Mouse (Mus musculus) ES-Bruce4 (cell line): ENCODE results near the gene Trank1. TPM values are rescaled to one million over a fixed set of nuclear protein-coding genes. Genes with fewer than 3 reads are reported as not detected.
A peak's percentile ranks its signal among the peaks of the same experiment; 100 is the strongest.

Experiments used
- H3K27ac ChIP-seq: 2 replicates; pipeline ENCODE4 v1.5.1; 2012; ENCODE audit warnings: low read length, inconsistent platforms; ENCODE audit not compliant: insufficient read depth
- H3K27me3 ChIP-seq: 2 replicates; pipeline ENCODE4 v1.6.1; 2012; ENCODE audit warnings: mild to moderate bottlenecking, low read length, inconsistent platforms; ENCODE audit not compliant: control insufficient read depth, poor library complexity, insufficient read depth, severe bottlenecking
- H3K36me3 ChIP-seq: 2 replicates; pipeline ENCODE4 v1.6.1; 2012; ENCODE audit warnings: inconsistent platforms, mild to moderate bottlenecking, low read length, moderate library complexity; ENCODE audit not compliant: control insufficient read depth, poor library complexity, insufficient read depth, severe bottlenecking
- H3K4me1 ChIP-seq: one replicate; pipeline ENCODE4 v1.8.1; 2011; ENCODE audit warnings: low read length; ENCODE audit not compliant: control insufficient read depth, insufficient read depth
- H3K4me3 ChIP-seq: 2 replicates; pipeline ENCODE4 v1.5.1; 2011; ENCODE audit warnings: low read depth, mild to moderate bottlenecking, low read length
- H3K9ac ChIP-seq: 2 replicates; pipeline ENCODE4 v1.6.1; 2012; ENCODE audit warnings: low read depth, mild to moderate bottlenecking, inconsistent platforms; ENCODE audit not compliant: poor library complexity, severe bottlenecking
- H3K9me3 ChIP-seq: replicated peaks from 2 replicates; pipeline ENCODE4 v1.6.1; 2012; ENCODE audit warnings: mild to moderate bottlenecking, low read length, inconsistent platforms; ENCODE audit not compliant: control insufficient read depth, poor library complexity, insufficient read depth, severe bottlenecking
- CTCF ChIP-seq: IDR thresholded peaks from one replicate; pipeline ENCODE4 v1.8.1; 2011; ENCODE audit warnings: low read depth, low read length
- EP300 ChIP-seq: IDR thresholded peaks from 2 replicates; pipeline ENCODE4 v1.6.1; 2011; ENCODE audit warnings: low read depth, low read length; ENCODE audit not compliant: insufficient read depth
- POLR2A ChIP-seq: IDR thresholded peaks from one replicate; pipeline ENCODE4 v1.8.1; 2011; ENCODE audit warnings: low read length; ENCODE audit not compliant: insufficient read depth
- polyA plus RNA-seq: library from polyadenylated mRNA; stranded (reverse); fragments of >200 nt; gene quantifications from 2 replicates; pipeline ENCODE4 v1.2.4, GENCODE M21; 2011; ENCODE audit warnings: low read depth; ENCODE audit not compliant: missing spikeins, insufficient read depth, insufficient read length

Trank1 gene
- polyA plus RNA-seq, 1 experiment = 0.90 TPM

DNA sequence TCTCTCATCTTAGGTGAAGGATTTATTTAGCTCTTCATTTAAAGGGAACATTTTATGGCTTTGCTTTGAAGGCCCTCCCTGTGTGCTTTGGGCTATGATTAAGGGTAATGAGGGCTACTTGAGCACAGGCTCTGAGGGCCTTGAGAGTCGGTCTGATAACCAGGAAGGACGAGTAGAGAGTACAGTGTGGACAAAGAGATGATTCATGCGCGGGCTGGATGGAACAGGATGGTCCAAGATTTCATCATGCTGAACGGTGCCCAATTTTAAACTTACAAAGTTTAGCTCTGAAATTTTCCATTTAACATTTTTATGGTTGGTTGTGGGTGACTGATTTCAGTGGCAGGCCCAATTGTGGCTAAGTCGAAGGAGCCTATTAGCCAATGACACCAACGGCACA, 5.4 kb upstream of the Trank1 start:
- Histone ChIP-seq H3K4me3 (no peak overlapping the region), H3K4me1 (no peaks in the 10 kb centered on the region), H3K27ac (no peak overlapping the region), H3K9ac (no peak overlapping the region), H3K9me3 (peaks cover 6% of the 10 kb centered on the region), H3K36me3 (no peaks in the 10 kb centered on the region), H3K27me3 (peaks cover 4% of the 10 kb centered on the region)
- TF ChIP-seq CTCF (no peak), EP300 (no peak), POLR2A (no peak)

DNA sequence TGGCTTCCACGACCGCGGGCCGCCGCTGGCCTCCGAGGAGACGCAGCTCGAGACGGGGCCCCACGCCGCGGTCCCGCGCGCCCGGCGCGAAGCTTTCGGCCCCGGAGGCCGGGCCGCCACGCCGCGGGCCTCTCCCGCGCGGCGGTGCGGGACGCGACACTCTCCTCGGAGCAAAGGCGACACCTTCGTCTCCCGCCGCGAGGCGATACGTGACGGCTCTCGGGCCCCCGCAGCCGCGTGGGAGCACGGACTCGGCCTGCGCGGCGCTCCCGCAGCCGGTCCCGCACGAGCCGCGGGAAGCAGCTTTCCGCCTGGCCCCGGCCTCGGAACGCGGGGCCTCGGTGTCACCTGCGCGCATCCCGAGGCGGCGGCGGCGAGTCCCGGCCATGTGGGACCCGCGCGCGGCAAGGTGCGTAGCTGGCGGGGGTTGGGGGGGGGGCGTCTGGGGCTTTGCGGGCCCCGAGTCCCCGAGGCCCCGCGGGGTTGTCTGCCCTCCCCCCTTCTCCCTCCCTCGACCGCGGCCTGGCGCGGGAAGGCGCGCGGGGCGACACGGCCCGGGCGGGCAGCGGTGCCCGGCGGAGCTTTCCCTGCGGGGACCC, 403 bp downstream of the Trank1 start:
- H3K4me1 ChIP-seq = no peaks in the 10 kb centered on the region
- no peaks in the 10 kb centered on the region for H3K36me3 ChIP-seq
- peak overlapping the region; percentile 73 for H3K9ac ChIP-seq
- no peak overlapping the region for H3K27ac ChIP-seq
- peaks cover 6% of the 10 kb centered on the region for H3K9me3 ChIP-seq
- TF ChIP-seq POLR2A = no peak
- peaks cover 22% of the 10 kb centered on the region for H3K27me3 ChIP-seq
- peak overlapping the region; percentile 56 for H3K4me3 ChIP-seq

DNA sequence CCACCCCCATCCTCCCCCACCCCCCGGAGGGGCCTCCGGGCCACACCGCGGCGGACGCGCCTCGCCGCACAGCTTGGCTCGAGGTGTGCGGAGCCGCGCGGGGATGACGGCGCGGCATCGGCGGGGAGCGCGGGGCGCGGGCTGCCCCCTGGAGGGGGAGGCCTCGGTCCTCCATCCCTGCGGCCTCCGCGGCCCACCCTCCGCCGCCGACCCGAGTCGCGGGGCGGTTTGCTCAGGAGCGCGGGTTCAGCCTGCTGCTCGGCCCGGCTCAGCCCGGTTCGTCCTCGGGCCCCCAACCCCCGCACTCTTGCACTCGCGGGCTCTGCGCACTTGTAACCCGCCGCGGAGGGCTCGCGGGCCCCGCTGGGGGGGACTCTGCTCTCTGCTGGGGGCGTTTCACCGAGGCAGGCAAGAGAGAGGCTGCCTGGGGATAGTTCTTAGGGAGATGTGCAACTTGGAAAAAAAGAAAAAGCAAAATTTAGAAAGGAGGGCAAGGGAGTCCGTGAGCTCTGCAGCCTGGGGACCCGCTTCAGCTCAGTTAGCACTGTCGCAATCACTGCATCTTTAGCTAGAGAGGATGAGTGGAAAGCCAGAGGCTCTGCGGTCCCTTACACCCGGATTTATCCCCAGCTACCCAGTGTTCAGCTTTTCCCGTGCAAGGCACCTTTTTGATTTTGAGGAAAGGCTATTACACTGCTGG, 1.1 kb downstream of the Trank1 start:
- TF ChIP-seq EP300 = no peak
- no peak for TF ChIP-seq CTCF
- no peak for TF ChIP-seq POLR2A
- Histone ChIP-seq H3K27ac (no peak overlapping the region), H3K4me3 (peak overlapping the region; percentile 46), H3K36me3 (no peaks in the 10 kb centered on the region), H3K4me1 (no peaks in the 10 kb centered on the region), H3K9me3 (peaks cover 6% of the 10 kb centered on the region), H3K27me3 (peaks cover 22% of the 10 kb centered on the region), H3K9ac (peak overlapping the region; percentile 73)

DNA sequence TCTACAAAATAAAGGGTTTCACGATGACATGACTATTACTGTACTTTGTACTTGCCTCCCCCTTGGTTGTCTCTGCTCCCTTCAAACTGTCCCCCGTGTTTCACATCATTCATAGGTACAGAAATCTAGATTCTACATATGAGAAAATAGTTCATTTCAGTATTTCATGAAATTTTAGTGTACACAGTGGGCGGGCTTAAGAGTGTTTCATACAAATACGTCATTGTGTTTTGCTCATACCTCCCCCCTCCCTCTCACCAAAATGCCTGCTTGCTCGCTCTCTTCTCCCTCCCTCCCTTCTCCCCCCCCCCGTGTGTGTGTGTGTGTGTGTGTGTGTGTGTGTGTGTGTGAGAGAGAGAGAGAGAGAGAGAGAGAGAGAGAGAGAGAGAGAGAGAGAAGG, 1.8 kb downstream of the Trank1 start:
- H3K36me3 ChIP-seq = no peaks in the 10 kb centered on the region
- H3K9me3 ChIP-seq = peaks cover 6% of the 10 kb centered on the region
- H3K4me3 ChIP-seq = no peak overlapping the region
- no peak overlapping the region for H3K9ac ChIP-seq
- H3K27me3 ChIP-seq = peaks cover 22% of the 10 kb centered on the region
- no peak overlapping the region for H3K27ac ChIP-seq
- no peaks in the 10 kb centered on the region for H3K4me1 ChIP-seq
- TF ChIP-seq EP300 = no peak
- no peak for TF ChIP-seq CTCF
- TF ChIP-seq POLR2A = no peak

DNA sequence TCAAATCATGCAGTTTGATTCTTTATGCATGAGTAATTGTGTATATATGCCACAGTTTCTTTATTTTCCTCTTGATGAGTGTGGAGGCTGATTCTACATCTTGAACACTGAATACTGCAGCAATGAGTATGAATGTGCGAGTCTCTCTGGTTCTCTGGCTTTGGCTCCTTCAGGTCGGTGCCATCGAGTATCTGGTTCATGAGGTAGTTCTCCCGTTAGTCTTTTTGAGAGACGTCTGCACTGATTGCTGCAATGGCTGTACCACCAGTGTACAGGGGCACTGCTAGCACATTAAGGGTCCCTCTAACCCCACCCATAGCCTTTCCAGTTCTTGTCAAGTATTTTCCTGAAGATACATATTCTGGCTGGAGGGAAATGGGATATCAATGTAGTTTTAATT, 2.3 kb downstream of the Trank1 start:
- H3K36me3 ChIP-seq = no peaks in the 10 kb centered on the region
- H3K27me3 ChIP-seq = peaks cover 22% of the 10 kb centered on the region
- no peaks in the 10 kb centered on the region for H3K4me1 ChIP-seq
- no peak overlapping the region for H3K9ac ChIP-seq
- no peak overlapping the region for H3K4me3 ChIP-seq
- TF ChIP-seq POLR2A (no peak), EP300 (no peak), CTCF (no peak)
- no peak overlapping the region for H3K27ac ChIP-seq
- H3K9me3 ChIP-seq = peaks cover 6% of the 10 kb centered on the region

DNA sequence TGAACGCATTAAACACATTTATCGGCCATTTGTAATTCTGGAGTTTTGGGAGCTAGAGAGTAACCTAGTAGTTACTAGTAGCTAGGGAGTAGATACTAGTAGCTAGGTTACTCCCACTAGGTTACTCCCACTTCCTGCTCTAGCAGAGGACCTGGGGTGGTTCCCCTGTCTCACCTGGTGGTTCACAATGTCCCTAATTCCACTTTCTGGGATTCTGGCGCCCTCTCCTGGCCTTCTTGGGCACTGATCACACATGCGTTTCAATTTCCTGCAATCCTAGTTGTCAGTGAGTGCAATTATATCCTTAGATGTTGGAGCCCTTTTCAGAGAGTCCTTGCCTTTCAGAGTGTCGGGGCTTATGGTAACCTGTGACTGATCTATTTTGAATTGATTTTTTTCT, 2.7 kb downstream of the Trank1 start:
- Histone ChIP-seq H3K4me1 (no peaks in the 10 kb centered on the region), H3K27me3 (peaks cover 22% of the 10 kb centered on the region), H3K27ac (no peak overlapping the region), H3K9ac (no peak overlapping the region), H3K36me3 (no peaks in the 10 kb centered on the region), H3K9me3 (peaks cover 6% of the 10 kb centered on the region), H3K4me3 (no peak overlapping the region)
- TF ChIP-seq POLR2A = no peak
- peak; percentile 86 for TF ChIP-seq CTCF
- no peak for TF ChIP-seq EP300
